Mouse (Mus musculus) brain, embryonic 14.5 days (tissue): ENCODE measurements around the gene Trpm3.

ENCODE experiments used
- CTCF ChIP-seq: fragments of 200-500 bp; IDR thresholded peaks from 2 replicates; pipeline ENCODE4 v1.5.1; 2012; ENCODE audit warnings: inconsistent platforms, mild to moderate bottlenecking, moderate library complexity, borderline replicate concordance; ENCODE audit not compliant: insufficient read depth, insufficient read length; ENCODE audit errors: extremely low read depth
- POLR2A ChIP-seq: fragments of 200-500 bp; IDR thresholded peaks from 2 replicates; pipeline ENCODE4 v1.6.1; 2012; ENCODE audit warnings: mild to moderate bottlenecking, inconsistent platforms, borderline replicate concordance; ENCODE audit not compliant: poor library complexity, insufficient read depth, insufficient read length, severe bottlenecking; ENCODE audit errors: extremely low read depth

- TF ChIP-seq CTCF (no peak), POLR2A (no peak)
Observed at GRCm38 (mm10) chr19:22624801-22625513, 486.1 kb downstream of the Trpm3 start.
